Mouse (Mus musculus) heart, adult 11 months (tissue): ENCODE measurements at regions not wholly inside any gene's neighbourhood (a gene's known extent, or its start where the extent isn't known, plus 50 kb on each side); places are given as distances from the start of the nearest gene placed in this dataset.
"Not testable (repeated sequence)": the region's sequence is repeated elsewhere in the genome, so short reads cannot be mapped to it uniquely, and the experiment has no call there.

Source experiments
- DNase-seq: peaks from one replicate; pipeline ENCODE4 v3.0.0; 2022

- DNase-seq = peak; percentile 71
Observed at GRCm38 (mm10) chrX:15322207-15322839, 1111.4 kb downstream of the H2al1n start.

GRCm38 (mm10) chrX:15322958-15323357, 1112.0 kb downstream of the H2al1n start:
- DNase-seq = peak; percentile 71

GRCm38 (mm10) chrX:15365135-15365534, 1154.2 kb downstream of the H2al1n start:
- not testable (repeated sequence) for DNase-seq
